Mouse (Mus musculus) large intestine, adult 2 months (tissue): Measurements from ENCODE around the gene Calcr. TPM values are rescaled to one million over a fixed set of nuclear protein-coding genes. Genes with fewer than 3 reads are reported as not detected.
"Not testable (repeated sequence)": the region's sequence is repeated elsewhere in the genome, so short reads cannot be mapped to it uniquely, and the experiment has no call there.

ENCODE experiments used
- DNase-seq: peaks from one replicate; pipeline ENCODE4 v3.0.0-alpha.2; 2012; ENCODE audit warnings: low read depth, low spot score
- WGBS: fragments of 180-500 bp; shearing (Covaris S2); methylation state at CpG from one replicate; pipeline ENCODE4 v1.1.7; 2018; 5-methylcytosine and 5-hydroxymethylcytosine counted together
- polyA plus RNA-seq: library from polyadenylated mRNA; depleted of rRNA; stranded (reverse); fragments of >200 nt; gene quantifications from 2 replicates; pipeline ENCODE4 v1.2.3, GENCODE M21; 2012; rRNA removed

The Calcr gene
- not detected in 2 replicates for polyA plus RNA-seq

DNA sequence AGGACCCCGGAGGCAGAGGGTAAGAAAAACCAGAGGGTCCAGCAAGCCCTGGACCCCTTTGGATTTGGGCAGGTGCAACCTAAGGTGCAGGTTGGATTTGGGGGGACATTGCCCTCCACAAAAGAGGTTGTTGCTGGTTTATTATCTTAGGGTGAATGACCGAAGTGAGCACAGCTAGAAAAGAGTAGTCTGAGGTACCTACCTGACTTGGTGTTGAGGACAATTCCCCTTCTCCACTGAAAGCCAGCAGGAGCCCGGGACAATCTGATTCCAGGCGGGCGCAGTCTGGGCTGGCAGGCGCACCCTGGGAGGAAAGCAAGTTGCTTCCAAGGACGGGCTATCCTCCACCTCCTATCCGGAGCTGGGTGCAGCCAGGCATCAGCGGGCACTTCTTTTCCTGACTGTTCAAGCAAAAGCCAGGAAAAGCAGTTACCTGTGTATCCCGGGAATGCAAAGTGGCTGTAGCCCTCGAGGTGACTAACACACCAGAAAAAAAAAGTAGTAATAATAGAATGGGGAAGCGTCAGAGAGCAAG is at the start of gene Calcr:
Gene Calcr (minus strand): TSS at position 485 of the 535 bp plus-strand sequence.
- no peak for DNase-seq
- WGBS: 9% methylated on average over 12 of the region's 12 CpGs

DNA sequence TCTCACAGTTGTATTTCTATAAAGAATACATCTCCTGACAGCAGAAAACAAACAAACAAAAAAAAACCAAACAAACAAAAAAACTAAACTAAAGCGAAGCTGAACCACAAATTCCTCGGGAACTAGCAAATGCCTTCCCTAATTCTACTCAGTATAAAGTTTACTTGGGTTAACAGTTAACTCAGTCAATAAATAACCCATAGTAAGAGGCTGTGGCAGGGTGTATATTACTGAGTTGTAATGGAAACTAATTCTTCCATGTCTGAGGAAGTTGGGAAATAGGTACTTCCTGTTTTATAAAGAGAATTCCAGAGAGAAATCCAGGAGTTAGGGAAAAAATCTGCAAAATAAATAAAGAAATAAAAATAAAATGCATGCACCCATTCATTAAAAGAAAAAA is 3.0 kb upstream of the Calcr start:
- WGBS: 17% methylated on average over 2 of the region's 2 CpGs
- DNase-seq: no peak

DNA sequence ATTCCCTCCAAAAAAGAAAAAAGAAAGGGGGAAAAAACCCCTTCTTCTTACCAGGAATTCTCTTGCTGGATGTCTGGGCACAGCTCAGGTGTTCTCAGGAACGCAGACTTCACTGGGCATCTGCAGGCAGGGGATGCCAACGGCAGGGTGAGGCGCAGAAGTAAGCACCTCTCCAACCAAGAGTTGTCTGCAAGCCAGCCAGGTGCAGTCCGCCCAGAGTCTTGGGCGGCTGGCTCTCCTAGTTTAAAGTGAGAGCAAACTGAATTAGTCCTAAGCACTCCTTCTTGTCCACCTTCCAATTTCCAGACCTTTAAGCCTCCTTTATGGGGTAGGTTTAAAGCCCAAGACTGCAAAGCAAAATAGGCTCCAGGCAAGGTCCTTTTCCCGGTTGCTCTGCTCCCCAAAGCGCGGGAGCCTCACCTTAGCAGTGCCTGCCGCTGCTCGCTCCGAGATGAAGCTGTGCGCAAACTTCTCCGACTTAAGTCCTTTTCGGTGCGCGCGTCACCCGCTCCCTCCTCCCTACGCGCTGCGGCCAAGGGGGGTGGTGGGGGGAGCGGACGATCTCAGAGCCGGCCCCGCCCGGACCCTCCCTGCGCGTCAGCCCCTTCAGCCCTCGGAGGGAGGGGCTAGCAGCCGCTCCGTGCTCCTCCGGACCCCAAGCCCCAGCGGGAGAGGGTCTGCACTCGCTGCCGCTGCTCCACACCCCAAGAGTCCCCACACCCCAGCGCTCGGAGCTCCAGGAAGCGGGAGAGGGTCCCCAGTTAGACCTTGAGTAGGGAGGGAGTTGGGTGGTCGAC is 1.1 kb downstream of the Calcr start:
- no peak for DNase-seq
- WGBS: 2% methylated on average over 39 of the region's 39 CpGs

DNA sequence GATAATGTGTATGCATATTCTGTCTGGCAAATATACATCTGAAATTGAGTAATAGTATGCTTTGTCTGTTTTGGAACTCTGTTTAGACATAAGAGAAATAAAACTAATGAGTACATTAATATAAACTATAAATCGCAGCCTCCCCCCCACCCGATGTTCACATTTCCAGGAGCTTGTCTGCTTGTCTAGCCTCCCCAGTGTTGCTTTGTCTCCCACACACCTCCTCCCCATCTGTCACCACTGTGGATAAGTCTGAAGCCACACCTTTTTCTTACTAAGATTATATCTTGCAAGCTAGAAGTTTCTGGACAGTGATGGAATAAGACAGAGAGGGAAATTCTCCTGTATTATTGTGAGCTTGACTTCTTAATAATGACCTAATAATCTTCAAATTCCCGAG is 12.9 kb downstream of the Calcr start:
- 68% methylated on average over 3 of the region's 3 CpGs for WGBS

DNA sequence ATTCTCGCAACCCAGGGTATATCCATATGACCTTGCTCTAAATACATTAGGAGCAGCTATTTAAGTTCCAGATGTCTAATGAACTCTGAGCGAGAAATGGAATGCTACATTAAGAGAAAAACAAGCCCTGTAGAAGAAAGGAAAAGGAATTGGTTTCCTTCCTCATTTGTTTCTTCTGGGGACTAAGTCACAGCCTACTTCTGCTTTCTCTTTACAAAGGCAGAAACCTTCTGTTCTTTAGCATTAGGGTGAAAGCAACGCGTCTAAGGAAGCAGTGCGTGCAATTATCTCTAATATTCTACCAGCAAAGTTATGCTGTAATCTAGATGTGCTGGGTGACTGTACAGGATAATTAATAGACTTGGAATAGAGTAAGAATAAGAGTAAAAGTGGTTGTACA is 14.9 kb downstream of the Calcr start:
- DNase-seq: no peak
- WGBS: 83% methylated on average over 5 of the region's 5 CpGs

More for the DNA sequence above, 12.9 kb downstream of the Calcr start:
- DNase-seq: no peak

DNA sequence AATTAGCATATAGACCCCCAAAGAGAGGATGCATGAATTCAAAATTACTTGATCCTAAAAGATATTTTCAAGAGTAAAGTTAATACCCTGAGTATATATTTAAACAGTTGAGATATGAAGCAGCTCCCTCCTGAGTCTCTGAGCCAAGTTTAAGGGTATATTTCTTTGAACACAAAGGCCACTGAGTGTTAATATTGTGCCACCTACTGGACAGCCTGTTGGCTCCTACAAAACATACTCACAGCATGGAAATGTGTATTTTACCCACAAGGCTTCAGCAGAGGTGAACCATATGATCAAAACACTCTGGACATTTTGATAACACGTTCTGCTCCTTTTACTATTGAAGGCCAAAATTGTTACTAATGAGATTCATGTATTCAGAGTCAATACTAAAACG is 19.0 kb downstream of the Calcr start:
- WGBS: 36% methylated on average over 2 of the region's 2 CpGs
- no peak for DNase-seq

DNA sequence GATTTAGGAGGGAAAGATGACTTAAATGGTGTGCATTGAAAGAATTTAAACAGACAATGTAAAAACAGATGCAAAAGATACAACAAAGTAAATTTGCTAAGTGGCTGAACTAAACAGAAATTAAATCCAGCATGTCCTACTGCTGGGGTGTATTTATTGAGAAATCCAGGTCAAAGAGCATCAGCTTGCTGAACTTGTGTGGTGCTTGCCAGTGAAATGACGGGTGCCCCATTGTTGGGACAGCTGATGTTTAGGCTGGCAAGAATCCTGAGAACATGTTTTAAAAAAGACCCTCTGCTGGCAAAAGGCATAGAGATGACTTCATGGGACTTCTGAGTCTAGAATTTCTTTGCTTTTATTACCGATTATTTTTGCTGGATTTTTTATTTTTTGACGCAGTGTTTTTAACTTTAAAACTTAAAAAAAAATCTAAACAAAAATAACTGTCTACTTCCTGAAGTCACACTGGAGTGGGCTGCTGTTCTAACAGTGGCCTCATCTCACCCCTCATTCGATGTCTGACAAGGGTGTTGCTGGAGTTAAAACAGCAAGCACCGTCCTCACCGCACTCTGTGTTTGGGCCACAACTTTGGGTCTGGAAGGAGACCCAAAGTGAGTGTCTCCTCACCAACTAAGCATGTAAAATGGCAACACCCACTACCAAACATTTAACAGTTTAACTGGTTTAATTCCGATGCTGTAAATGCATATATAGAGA is 22.4 kb downstream of the Calcr start:
- WGBS: 63% methylated on average over 7 of the region's 7 CpGs
- DNase-seq: no peak

DNA sequence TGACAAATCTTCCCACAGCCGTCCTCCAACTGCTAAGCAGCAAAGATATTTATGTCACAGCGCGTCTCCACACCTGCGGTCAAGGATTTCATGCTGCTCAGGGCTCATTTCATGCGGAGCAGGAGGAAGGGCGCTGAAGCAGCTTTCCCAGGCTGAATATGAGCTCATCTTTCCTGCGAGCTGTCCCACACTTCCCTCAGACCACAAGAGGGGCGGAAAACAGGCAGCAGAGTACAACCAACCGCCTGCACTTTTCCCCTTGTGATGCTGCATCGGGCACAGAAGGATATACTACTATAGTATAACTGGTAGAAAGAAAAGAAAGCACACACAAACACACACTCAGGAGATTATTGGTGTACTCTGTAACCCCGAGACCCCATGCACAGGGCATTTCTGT is 23.2 kb downstream of the Calcr start:
- DNase-seq: no peak
- WGBS: 58% methylated on average over 11 of the region's 11 CpGs

DNA sequence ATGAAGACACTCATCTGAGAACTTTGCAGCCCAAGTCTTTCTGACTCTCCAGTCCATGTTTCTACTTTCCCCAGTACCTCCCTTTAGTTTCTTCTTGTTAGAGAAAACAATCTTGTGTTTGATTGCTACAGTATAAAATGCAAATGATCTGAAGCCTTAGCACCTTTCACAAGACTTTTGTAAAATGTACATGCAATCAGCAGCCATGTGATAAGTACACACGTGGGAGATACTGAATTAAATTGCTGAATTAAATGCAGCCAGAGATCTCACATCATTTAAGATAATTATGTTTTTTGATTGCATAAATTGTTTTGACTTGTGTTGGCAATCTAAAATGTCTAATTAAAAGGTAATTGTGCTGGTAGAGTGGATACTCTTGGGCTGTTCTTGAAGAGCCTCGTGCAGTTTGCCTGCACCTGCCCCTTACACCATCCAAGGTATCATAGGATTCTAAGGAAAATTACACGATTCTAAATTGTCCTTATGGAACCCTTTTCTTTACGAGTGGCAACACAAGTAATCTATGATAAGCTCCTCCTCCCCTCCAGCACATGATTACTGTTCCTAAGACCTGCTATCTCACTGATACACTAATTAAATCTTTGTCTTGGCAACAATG is 34.2 kb downstream of the Calcr start:
- 59% methylated on average over 4 of the region's 4 CpGs for WGBS
- DNase-seq: no peak

DNA sequence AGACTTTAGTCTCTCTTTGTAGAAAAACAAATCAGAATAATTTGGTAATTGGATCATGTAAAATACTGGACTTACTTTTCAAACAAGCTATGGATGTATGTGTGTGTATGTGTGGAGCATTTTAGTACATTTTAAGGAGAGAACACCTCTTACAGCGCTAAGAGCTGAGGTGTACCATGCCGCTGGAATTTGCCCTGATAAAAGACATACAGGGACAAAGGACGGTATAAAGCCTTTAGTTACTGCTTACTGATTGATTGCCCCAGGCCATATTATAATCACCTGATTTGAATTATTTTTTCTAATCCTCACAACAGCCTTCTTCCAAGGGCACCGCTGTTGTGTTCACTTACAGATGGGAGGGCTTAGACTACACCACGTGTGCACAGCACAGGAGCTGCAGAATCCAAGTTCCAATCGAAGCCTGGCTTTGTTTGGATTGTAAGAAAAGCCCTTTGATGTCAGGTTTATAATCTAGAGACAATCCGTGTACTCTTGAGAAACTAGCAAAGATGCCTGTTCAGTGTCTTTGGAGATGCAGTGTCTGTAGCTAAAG is 76.3 kb downstream of the Calcr start:
- DNase-seq: no peak
- 59% methylated on average over 7 of the region's 7 CpGs for WGBS

DNA sequence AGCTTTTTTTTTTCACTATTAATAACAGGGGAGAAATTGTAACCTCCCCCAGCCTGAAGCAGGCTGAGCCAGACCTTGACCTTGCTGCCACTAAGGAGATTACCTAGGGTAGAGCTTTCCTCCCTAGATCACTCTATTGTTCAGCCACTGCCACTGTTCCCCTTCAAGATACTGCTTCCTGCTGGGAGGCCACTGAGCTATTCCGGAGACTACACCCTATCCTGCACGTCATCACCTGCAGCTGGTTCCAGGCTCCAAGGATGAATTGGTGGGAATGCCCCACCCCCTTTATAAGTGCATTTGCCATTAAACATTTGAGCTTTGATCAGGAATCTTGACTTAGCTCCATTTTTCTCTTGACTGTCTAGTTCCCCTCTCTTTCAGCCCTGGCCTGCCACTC is 86.2 kb downstream of the Calcr start:
- WGBS: 23% methylated on average over 2 of the region's 2 CpGs
- DNase-seq: not testable (repeated sequence)

DNA sequence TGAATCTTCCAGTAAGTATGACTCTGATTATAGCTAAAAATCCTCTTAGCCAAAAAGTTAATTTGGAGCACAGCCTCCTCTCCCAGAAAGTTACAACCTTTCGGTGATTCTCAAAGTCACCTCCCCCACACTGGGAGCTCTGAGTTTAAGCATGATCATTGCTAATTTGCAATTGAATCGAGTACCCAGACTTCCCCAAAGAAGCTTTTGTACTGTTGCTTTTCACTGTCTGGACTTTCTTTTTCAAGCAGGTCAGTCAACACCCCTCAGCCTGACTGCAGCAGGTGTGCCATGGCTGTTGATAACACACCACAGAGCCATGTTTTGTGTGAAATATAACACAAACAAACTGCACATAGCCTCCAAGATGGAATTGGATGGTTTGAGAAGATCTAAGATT is 86.7 kb downstream of the Calcr start:
- 73% methylated on average over 2 of the region's 2 CpGs for WGBS
- DNase-seq: no peak

DNA sequence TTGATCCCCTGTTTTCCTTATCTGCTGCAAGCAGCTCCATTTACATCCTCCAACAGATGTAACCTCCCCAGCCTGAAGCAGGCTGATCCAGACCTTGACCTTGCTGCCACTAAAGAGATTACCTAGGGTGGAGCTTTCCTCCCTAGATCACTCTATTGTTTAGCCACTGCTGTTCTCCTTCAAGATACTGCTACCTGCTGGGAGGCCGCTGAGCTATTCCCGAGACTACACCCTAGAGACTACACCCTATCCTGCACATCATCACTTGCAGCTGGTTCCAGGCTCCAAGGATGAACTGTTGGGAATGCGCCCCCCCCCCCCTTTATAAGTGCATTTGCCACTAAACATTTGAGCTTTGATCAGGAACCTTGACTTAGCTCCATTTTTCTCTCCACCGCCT is 92.6 kb downstream of the Calcr start:
- not testable (repeated sequence) for DNase-seq
- 83% methylated on average over 4 of the region's 4 CpGs for WGBS

DNA sequence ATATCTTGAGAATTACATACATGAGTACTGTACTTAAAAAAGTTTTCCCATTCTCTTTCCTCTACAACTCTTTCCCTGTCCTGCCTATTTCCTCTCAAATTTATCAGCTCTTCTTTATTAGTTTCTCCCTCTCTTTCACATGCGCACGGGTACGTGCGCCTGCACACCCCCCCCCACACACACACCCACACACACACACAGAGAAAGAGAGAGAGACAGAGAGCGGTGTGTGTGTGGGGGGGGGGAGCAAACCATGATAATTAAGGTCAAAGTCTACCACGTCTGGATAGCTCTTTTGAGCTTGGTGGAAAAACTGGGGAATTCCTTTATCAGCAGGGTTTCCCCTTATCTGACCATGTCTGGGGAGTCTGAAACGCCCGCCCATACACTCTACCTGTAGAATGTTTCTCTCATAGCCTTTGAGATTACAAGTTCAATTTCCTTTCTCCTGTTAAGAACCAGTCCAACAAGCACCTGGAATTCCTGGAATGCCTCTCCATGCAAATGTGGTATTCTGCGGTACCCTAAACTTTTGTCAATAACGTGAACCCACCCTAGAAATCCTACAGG is 100.3 kb downstream of the Calcr start:
- DNase-seq: no peak
- 41% methylated on average over 10 of the region's 10 CpGs for WGBS

DNA sequence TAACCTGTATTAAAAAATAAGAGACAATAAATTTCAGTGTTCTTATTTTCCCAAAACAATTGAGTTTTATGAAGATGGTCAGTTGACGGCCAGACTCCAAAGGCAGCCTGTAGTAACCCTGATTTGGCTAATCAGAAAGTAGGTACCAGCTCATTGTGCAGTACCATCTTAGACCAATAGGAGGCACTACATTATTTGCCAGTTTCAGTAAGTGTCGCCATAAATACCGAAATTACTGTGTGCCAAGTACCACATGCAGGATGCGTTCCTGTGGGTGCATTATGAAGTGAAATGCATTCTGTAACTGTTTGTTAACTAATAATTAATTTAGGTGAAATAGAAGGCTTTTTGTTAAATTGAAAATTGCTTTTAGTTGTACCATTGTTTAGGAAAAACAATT is 106.1 kb downstream of the Calcr start:
- WGBS: 89% methylated on average over 4 of the region's 4 CpGs
- DNase-seq: no peak

Other genes starting within 250 kb of the Calcr start
- 4.4 and 8.8 TPM in 2 replicates for gene Tfpi2, start 224.2 kb upstream of the Calcr start, polyA plus RNA-seq
- not detected in 2 replicates for gene Gngt1, start 229.1 kb upstream of the Calcr start, polyA plus RNA-seq
- gene Gng11, start 239.2 kb upstream of the Calcr start, polyA plus RNA-seq: 8.0 and 9.5 TPM in 2 replicates